Mouse (Mus musculus) cerebral cortex, adult 2 months (tissue): Measurements from ENCODE around the gene Dnaja3.

ENCODE experiments used
- WGBS: fragments of 180-500 bp; shearing (Covaris S2); methylation state at CpG from one replicate; pipeline ENCODE4 v1.1.7; 2018; 5-methylcytosine and 5-hydroxymethylcytosine counted together

Gene Dnaja3

DNA sequence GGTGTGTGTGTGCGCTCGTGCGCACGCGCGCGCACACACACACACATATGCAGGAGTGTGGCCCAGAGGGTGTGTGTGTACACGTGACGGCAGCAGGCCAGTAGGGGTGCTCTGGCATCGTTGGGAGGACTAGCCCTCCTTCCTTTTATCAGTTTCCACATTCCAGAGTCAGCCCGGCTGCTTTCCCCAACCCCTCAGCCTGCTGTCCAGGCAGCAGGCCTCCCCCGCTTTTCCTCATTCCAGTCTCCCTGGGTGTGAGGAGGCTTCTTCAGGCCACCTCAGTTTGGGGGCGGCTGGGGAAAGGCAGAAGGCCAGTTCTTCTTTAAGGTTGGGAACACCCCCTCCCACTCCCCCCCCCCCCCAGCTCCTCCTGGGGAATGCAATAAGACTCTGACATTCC lies 2.4 kb downstream of the Dnaja3 start:
- WGBS = 38% methylated on average over 13 of the region's 13 CpGs

DNA sequence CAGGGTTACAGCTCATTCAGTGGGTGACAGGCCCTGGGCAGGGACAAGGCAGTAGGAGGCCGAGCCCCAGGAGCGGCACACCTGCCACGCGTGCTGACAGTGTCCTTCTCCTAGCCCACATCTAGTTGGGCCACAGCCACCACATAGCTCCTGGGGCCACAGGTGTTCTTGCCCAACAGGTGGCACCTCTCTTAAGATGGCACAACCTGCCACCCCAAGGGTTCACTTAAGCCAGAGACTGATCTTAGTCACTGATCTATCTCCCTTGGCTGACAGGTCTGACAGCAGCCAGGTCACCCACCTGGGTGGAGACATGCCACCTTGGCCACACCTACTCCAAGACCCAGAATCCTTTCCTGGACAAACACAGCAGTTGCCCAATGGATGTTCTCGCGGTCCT lies 3.1 kb downstream of the Dnaja3 start:
- 50% methylated on average over 6 of the region's 6 CpGs for WGBS

DNA sequence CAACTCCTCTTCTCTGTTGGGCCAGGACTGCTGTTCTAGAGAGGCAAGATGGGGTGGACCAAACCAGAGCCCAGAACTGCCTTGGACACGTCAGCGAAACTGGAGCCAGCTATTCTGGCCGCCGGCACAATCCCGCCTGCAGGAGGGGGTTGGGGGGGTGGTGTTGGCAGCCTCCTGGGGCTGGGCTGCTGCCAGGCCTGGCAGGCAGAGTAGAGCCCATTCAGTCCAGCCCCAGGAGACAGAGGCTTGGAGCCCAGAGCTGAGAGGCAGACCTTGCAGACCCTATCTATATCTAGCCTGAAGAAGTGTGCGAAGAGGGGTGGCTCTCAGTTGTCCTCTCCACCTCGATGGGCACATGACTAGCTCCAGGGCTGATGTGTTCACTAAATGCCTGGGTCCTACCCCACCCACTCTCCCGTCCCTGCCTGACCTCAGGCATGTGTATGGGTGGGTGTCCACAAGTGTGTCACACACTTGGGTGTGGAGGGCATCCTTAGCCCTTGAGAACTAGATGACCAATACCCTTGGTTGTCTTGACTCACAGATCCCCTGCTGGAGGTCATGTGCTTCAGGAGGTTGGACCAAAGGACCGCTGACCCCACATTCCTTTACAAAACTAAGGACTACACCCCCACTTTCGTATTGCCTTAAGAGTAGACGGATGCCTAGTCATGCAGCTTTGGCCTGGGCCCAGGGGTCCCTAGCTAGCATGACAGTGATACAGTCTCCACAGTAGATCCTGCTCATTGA lies 4.1 kb downstream of the Dnaja3 start:
- 39% methylated on average over 11 of the region's 11 CpGs for WGBS

DNA sequence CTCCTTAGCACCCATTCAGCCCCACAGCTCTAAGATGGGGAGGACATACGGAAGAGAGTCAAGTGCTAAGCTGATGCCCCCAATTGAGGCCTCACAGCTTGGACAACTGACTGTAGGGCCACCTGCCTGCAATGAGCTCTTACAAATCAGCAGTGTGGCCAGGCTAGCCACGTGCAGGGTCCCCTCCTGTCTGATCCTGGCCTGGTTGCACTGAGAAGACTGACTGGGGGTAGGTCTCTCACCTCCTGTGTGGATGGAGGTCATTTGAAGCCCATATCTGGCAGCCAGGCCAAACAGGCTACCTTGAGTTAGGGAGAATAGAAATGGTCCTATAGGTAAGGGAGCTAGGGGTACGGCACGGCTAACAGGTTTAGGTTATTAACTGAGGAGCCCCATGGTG lies 6.1 kb downstream of the Dnaja3 start:
- 82% methylated on average over 4 of the region's 4 CpGs for WGBS

DNA sequence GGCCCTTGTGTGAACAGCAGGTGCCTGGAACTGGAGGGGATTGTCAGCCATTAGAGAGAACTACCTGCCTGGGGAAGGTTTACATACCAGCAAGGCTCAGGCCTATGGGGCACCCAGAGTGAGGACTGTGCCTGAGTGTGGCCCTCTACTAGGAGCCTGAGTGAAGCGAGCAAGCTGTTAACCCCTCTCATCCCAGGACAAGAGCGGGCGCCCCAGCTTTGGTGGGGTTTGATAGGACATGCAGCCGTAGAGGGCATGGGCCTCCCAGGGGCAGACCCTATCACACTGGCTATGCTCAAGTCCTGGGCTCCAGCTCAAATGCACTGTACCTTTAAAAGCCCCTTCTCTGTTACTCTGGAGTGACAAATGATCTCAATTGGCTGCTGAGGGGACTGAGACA lies 7.0 kb downstream of the Dnaja3 start:
- 79% methylated on average over 4 of the region's 4 CpGs for WGBS

DNA sequence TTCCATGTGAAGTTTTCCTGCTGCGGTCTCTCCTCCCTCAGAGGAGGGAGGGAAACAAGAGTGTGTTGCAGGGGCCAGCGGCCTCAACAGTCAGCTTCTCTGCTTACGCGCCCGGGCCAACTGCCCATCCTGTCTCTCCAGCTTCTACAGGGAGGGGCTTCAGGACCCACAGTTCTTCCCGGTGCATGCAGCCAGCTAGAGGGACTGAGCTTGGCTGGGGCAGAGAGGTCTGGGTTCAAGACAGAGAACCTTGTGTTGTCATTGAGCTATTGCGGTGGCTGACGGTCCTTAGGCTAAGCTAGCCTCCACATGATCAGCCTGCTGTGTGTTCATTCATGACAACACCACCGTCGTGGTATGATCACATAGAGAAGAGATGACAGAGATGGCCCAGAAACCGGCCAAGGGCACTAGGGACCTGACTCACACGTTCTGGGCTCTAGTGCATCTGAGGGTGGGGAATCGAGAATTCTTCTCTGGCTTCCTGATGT lies 7.9 kb downstream of the Dnaja3 start:
- WGBS = 52% methylated on average over 13 of the region's 13 CpGs

DNA sequence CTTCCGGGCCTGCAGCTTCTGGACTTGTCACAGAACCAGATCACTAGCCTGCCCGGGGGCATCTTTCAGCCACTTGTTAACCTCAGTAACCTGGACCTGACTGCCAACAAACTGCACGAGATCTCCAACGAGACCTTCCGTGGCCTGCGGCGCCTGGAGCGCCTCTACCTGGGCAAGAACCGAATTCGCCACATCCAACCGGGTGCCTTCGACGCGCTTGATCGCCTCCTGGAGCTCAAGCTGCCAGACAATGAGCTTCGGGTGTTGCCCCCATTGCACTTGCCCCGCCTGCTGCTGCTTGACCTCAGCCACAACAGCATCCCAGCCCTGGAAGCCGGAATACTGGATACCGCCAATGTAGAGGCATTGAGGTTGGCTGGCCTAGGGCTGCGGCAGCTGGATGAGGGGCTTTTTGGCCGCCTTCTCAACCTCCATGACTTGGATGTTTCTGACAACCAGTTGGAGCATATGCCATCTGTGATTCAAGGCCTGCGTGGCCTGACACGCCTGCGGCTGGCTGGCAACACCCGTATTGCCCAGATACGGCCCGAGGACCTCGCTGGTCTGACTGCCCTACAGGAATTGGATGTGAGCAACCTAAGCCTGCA lies 8.7 kb downstream of the Dnaja3 start:
- 90% methylated on average over 28 of the region's 28 CpGs for WGBS

DNA sequence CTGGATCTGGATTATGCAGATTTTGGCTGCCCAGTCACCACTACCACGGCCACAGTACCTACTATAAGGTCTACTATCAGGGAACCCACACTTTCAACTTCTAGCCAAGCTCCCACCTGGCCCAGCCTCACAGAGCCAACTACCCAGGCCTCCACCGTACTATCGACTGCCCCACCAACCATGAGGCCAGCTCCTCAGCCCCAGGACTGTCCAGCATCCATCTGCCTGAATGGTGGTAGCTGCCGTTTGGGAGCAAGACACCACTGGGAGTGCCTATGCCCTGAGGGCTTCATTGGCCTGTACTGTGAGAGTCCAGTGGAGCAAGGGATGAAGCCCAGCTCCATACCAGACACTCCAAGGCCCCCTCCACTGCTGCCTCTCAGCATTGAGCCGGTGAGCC lies 9.4 kb downstream of the Dnaja3 start:
- WGBS = 88% methylated on average over 5 of the region's 5 CpGs

DNA sequence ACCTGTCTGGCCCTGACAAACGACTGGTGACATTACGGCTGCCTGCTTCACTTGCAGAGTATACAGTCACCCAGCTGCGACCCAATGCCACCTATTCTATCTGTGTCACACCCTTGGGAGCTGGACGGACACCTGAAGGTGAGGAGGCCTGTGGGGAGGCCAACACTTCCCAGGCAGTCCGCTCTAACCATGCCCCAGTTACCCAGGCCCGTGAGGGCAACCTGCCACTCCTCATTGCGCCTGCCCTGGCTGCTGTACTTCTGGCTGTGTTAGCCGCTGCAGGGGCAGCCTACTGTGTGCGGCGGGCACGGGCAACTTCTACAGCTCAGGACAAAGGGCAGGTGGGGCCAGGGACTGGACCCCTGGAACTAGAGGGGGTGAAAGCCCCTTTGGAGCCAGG lies 9.9 kb downstream of the Dnaja3 start:
- WGBS = 92% methylated on average over 11 of the region's 11 CpGs

DNA sequence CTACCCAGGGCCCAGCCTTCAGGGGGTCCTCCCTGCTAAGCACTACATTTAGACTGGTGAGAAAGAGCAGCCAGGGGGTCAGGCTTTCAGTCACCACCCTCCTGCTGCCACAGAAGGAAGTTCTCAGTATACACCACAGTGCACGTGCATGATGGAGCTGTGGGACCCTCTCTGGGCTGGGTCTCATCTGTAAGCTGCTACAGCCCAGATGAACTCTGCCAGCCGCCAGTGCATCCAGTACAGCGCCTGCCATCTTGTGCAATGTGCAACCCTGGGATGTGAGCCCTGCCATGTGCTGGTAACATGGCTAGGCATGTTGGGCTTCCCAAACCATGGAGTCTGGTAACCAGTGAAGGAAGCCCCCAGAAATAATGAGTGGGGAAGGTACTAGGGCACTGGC lies 10.4 kb downstream of the Dnaja3 start:
- 95% methylated on average over 3 of the region's 3 CpGs for WGBS

DNA sequence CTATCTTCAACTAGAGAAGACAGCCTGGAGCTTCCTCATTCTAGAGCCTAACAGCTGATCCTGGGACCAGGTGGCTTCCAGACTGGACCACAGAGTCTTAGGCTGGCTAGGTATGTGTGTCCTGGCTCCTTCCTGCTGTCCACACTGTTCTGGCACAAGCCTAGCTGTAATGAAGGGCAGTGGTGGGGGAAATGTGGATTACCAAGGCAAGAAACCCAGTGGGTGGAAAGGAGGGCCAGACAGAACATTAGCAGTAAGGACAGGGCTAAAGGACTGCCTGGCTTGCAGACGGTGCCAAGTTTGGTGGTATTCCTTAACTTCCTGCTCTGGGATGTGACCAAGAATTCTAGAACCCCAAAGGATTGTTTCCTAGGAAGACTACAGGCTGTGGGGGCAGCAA lies 11.3 kb downstream of the Dnaja3 start:
- WGBS = 83% methylated on average over 1 of the region's 1 CpGs

DNA sequence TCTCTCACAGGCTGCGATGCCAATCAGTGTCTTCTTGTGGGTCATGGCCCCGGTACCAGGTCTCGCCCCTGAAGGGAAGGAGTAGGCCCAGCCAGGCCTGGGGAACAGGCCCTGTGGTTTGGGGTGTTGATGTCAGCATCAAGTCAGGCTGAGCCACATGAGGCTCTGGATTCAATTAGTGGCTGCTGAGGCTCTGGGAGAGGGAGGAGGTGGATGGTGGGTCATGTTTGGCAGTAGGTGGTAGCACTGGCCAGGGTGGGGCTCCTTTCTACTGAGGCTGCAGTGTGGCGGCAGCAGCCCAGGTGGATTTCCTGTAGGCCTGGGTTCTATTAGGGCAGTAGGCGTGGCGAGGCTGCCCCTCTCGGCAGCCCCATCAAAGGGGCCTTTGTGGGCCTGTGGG lies 11.8 kb downstream of the Dnaja3 start:
- 76% methylated on average over 7 of the region's 7 CpGs for WGBS

DNA sequence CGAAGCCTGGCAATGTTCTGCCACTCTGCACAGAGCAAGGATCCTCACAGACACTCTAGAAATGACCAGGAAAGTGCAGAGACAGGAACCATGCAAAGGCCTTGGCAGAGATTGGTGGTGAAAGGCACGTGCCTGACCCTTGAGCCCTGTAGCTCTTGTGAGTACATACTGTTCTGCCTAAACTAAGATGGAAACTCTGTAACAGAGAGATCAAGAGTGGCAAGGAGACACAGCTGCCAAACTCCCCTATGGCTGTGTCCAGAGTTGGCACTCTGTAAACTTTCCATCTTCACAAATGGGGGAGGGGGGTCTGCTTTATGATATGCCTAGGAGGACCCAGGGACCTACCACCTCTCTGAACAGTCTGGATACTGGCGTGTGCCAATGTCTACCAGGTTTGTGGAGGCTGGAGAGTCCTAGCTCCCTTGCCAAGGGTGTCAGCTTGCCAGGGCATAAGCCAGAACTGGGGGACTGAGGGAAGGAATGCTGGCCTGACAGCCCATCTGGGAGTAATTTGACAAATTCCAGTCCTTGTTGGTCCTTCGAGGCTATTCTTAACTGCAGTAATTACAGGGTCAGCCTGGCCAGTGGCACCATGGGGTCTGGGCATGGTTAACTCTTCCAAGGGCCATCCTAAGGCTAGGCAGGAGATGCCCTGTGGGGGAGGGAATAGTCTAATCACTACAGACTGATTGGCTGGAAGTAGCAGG lies 13.1 kb downstream of the Dnaja3 start:
- 65% methylated on average over 4 of the region's 4 CpGs for WGBS

DNA sequence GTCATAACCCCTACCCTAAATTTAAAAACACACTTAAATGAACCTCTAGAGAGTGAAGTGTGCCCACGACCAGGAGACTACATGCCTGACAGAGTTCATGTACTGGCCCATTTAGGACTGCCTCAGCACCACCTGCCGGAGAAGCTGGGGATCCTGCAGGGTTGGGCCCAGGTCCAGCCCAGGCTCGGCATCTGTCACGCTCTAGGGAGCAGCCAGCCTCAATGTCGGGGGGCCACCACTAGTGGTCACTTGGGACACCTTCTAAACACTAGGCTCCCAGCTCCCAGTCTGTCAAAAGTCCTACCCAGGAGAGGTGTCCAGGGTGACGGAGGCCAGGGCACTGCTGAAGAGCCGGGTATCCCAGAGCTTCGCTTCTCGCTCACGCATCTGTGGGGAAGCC lies 14.9 kb downstream of the Dnaja3 start:
- 73% methylated on average over 10 of the region's 10 CpGs for WGBS

DNA sequence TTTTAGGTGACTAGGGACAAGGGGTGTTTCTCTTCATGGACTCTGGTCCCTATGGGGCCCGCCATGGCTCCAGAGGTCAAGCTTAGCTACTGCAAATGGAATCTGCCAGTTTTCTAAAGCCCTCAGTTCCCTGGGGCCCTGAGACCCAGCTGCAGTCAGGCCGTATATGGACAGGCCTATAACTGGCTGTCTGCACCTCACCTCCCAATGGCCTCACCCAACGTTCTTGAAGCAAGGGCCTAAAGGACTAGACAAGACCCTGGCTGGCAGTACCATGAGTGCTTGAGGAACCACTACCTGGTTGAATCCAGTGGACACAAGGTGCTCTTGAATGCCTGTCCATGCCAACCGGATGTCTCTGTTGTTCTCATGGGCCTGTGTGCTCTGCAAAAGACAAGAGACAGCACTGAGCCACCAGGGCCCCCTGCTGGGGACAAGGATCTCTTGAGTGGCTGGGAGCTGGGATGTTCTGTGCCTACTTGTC lies 15.5 kb downstream of the Dnaja3 start:
- 78% methylated on average over 4 of the region's 4 CpGs for WGBS

DNA sequence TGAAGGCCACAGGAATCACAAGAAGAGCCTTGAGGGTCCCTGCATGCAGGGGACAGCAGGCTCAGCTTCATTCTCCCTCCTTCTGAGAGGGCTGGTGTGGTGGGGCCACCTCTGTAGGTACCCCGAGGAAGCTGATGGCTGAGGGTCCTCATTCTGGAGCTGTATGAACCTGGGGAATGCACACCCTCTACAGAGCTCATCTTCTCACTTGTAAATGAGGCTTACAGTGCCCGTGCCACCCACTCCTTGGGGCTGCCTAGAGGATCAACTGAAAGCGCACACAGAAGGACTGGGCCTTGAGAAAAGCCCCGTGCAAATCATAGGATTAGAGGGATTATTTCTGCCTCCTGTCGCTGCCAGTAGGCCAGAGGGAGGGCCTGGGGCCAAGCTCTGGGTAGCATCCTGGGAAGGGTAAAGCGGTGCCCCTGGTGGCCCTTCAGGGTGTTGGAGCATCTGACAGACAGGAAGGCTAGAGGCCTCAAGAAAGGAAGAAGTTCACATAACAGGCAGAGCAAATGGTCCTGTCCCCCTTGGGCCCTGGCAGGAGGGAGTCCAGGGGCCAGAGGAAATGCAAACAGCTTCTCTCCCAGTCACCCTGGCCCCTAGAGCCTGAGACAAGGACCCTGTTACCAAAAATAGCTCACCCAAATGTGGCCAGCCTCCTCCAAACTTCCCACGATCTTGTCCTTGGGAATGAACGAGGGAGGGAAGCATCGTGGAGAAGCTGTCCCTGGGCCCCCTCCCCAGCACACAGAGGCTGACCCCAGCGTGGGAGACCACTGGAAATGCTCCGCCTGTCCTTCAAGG lies 16.2 kb downstream of the Dnaja3 start:
- 37% methylated on average over 11 of the region's 11 CpGs for WGBS

DNA sequence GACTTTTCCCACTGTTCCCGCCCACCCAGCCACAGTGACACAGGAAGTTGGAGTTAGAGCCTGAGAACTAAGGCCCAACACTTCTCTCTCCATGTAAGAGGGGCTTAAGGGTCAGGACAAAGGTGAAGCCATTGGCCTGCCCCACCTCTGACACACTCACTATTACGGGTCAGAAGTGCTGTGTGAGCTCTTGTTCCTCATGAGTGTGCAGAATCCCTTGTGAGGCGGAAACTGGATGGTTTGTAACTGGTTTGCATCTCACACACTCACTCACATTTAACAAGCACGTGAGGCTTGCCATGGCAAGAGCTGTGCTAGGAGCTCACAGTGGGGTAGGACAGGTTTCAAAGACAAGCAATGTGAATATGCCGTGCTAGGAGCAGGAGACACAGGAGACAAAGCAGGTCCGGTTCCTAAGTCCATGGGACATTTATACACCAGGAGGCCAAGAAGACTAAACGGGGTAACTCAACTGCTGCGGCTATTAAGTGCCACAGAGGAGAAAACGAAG lies 16.8 kb downstream of the Dnaja3 start:
- WGBS = 65% methylated on average over 9 of the region's 9 CpGs

DNA sequence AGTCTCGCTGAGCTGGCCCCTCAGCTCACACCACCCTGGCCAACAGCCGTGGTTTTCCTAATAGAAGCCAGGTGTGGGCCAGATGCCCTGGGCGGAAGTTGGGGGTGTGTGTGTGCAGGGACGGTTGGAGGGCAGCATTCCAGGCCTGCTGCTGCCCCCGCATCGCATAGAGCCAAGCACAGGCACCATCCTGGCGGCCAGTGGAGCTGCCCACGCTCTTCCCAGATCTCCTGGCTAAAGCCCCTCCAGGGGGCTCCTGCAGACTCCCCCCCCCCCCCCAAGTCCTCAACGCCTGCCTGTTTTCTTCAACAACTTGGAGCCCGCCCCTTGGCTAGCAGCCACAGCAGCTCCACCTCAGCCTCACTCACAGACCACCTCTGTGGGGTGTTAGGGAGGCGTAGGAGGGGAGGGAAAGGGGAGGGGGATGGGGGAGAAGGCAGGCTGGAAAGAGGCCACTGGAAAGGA lies 19.0 kb downstream of the Dnaja3 start:
- 42% methylated on average over 11 of the region's 11 CpGs for WGBS

DNA sequence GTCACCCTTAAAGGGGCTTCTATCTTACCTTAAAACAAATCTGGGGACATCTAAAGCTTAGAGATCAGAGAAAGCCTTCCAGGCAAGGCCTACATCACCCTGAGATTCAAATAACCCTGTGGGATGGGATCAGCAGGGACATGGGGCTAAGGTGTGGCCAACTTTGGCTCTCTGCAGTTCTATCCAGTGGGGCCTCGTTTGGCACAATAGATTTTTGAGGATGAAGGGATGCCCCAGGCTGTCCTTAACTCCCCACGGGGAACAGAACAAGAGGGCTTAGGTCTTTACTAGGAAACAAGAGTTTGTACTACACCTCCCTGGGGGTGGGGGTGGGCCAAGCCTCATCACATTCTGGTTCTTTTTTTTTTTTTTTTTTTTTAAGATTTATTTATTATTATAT lies 19.5 kb downstream of the Dnaja3 start:
- WGBS = 34% methylated on average over 2 of the region's 2 CpGs

DNA sequence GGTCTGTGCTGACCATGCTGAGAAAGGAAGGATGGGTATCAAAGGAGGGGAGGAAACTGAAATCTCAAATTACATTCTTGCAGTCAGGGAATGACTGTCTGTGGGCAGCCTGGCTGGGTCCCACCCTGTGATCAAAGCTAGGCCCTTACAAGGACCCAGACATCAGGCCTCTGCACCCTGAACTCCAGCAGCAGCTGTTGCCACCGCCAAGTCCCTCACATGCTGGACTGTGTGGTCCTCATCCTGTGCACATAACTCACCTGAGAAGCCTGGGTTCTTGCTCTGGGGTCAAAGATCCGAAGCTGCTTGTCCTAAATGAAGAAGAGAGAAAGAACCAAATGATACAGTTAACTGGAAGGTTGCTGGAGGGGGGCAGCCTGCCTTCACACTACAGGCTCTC lies 21.8 kb downstream of the Dnaja3 start:
- 84% methylated on average over 2 of the region's 2 CpGs for WGBS

DNA sequence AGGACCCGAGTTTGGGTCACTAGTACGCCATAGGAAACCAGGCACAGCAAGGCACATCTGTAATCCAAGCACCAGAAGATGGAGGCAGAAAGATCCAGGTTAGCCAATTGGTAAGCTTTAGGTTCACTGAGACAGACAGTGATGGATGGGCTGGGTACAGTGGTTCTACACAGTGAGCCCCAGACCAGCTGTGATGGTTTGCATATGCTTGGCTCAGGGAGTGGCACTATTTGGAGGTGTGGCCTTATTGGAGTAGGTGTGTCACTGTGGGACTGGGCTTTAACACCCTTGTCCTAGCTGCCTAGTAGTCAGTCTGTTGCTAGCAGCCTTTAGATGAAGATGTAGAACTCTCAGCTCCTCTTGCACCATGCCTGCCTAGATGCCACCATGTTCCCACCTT lies 24.0 kb downstream of the Dnaja3 start:
- 77% methylated on average over 2 of the region's 2 CpGs for WGBS

DNA sequence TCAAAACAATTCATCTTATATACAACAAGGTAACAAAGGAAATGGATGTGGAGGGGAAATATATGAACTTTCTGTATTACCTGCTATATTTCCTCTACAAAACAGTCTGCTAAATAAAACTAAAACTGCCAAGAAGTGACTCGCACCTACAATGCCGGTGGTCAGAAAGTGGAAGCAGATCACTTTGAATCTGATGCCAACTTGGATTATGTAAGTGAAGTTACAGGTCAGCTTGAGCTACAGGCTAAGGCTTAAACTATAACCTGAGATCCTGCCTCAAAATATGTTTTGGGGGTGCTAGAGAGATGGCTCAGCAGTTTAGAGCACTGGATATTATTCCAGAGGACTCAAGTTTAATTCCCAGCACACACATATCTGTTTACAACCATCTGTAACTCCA lies 25.9 kb downstream of the Dnaja3 start:
- 82% methylated on average over 2 of the region's 2 CpGs for WGBS
